Mouse (Mus musculus) cerebellum, adult 2 months (tissue): Measurements from ENCODE around the gene Gpr65.

ENCODE experiments used
- CTCF ChIP-seq: fragments of 200-500 bp; IDR thresholded peaks from 2 replicates; pipeline ENCODE4 v1.5.1; 2011; ENCODE audit warnings: low read depth, mild to moderate bottlenecking, control low read depth, low read length, moderate library complexity, borderline replicate concordance; ENCODE audit not compliant: insufficient read depth
- POLR2A ChIP-seq: fragments of 200-500 bp; IDR thresholded peaks from 2 replicates; pipeline ENCODE4 v1.6.1; 2011; ENCODE audit warnings: low read length, control low read depth, borderline replicate concordance; ENCODE audit not compliant: insufficient read depth

DNA sequence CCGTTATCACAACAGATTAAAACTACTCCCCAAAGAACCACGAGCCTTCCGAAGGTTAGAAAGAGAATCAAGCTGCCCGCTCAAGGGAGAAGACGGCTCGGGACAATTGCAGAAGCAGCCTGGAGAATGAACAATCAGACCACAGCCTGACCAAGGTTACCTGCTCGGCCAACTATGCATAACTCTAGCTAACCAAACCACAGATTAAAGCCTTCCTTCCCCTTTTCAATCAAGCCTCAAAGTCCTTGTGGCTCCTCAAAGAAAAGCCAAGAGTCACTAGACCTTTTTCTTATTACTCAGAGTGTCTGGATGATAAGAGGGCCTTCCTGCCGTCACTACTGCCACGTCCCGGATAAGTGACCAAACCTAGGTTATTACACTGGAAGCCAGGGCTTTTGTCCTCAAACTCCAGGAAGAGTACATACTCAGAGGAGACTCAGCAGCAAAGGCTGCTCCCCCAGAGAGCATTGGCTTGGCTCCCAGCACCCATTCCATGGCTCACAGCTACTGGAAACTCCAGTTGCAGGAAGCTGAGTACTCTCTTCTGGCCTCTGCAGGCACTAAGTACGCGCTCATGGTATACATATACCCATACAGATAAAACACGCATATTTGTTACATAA is 13.0 kb upstream of the Gpr65 start:
- TF ChIP-seq CTCF (no peak), POLR2A (no peak)
